Mouse (Mus musculus): ENCODE measurements around the gene Cep112.

The Cep112 gene

GRCm38 (mm10) chr11:108780271-108781250 lies 355.6 kb downstream of the Cep112 start:
- DNase-seq (ENCODE audit: low spot score in 2 of 2), result no peak

DNA sequence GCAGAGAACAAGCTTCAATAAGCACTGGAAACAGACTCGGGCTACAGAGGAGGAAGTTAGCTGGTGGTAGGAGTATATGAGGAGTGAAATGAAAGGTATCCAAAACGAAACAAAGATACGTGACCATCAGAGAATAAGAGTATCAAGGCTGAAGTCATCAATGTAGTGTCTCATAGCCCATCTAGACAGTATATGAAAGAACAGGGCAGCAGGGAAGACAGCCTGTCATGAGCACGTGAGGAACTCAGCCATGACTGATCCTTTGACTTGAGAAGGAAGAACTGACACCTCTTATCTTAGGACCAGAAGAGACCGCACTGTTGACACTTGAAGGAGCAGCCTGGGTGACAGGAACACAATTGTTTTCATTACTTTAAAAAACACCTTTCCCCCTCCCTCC lies 373.4 kb downstream of the Cep112 start:
- DNase-seq (ENCODE audit: low spot score in 2 of 2), result peak in 1 of 2 experiments; percentile 9

- peak in 1 of 2 experiments; percentile 25 for DNase-seq (ENCODE audit: low spot score in 2 of 2)
Measured at GRCm38 (mm10) chr11:108799695-108800094, 374.7 kb downstream of the Cep112 start.

GRCm38 (mm10) chr11:108804030-108804429 lies 379.0 kb downstream of the Cep112 start:
- peak in 1 of 2 experiments; percentile 54 for DNase-seq (ENCODE audit: low spot score in 2 of 2)

DNA sequence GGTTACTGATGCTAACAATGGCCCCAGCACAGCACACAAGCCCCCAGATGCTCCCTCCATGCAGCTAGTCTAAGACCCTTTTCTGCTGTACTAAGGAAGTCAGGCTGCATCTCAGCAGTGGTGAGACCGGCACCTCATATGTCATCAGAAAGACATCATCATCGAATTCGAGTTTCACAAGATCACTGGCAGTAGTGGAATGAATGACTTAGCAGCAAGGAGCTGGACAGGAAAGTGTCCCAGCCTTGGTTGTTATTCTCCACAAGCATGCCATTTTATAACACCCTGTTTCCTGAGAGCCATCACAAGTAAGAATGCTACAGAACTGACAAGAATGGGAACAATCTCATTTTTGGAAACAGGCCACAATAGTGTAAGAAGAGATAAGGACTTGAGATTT lies 381.0 kb downstream of the Cep112 start:
- no peak for DNase-seq (ENCODE audit: low spot score in 2 of 2)

DNA sequence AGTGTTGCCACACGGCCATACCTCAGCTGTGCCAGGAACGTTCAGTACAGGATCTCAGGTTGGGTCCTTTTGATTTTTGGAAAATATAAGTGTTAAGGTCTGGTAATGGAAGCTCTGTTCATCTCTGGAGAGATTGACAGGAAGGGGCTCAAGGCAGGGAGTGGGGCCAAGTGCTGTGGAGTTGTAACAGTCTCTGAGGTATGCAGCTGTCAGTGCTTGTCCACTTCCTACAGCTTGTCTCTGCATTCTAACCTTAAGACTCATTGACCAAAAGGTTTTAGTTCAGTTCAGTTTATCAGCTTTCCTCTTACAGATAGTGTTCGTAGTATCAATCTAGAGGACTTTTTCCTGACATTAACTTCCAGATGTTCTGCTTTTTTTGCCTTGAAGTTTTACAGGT lies 384.6 kb downstream of the Cep112 start:
- no peak for DNase-seq (ENCODE audit: low spot score in 2 of 2)

DNA sequence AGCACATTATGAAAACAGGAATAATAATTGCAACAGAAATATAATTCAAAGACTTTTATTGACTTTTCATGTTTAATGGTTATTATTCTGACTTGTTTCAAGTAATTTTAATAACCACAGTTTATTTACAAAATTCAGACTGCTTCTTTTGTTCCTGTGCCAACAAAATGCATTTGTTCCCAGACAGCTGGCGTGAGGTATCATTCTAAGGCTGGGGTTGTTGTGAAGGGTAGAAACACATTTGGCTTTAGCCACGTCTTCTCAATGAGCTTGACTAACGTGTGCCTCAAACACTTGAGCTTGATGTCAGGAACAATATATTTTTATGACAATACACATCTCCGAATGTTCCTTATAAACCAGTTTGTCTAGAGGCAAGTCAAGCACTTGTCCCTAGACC lies 396.8 kb downstream of the Cep112 start:
- DNase-seq (ENCODE audit: low spot score in 2 of 2), result no peak

GRCm38 (mm10) chr11:108822257-108822656 lies 397.3 kb downstream of the Cep112 start:
- no peak for DNase-seq (ENCODE audit: low spot score in 2 of 2)

GRCm38 (mm10) chr11:108827321-108827720 lies 402.3 kb downstream of the Cep112 start:
- no peak for DNase-seq (ENCODE audit: low spot score in 2 of 2)

DNA sequence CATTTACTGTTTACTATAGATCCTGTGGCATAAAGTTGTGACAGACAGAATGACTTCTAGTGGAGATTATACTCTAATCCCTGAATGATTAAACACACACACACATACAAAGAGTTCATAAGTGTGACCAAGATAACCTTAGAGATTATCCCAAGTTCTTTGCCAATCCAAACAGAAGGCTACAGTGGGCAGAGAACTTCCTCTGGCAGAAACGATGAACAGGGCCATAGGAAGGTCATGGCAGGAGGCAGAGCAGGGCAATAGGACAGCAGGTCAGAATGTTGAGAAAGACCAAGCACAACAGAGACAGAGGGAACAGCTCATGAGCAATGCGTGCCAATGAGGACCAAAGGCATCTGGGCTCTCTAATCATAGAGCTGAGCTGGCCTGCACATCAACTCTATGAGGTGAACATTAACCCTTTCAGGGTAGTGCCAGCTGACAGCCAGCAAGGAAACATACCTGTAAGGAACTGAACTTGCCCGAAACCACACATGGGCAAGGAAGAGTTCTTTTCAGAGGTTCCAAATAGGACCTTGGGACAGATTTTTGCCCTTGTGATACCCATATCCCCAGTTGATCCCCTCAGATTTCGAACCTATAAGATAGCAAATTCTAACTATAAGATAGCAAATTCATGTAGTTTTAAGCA lies 403.5 kb downstream of the Cep112 start:
- no peak for DNase-seq (ENCODE audit: low spot score in 2 of 2)

DNA sequence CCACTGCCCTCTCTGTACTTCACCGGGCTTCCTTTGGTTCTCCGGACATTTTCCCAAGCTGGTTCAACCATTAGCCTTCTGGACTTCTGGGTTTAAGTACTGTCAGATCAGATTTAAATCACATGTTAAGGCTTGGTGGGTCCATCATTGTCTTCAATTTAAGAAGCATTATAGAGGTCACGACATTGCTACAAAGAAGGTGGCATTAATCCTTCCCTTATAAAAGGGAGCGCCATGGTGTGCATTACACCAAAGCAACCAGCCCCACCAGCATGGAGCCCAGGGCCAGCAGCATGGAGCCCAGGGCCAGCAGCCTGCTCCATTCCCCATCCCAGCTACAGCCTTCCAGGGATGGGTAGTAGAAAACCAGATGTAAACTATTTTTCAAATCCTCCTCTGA lies 411.7 kb downstream of the Cep112 start:
- no peak for DNase-seq (ENCODE audit: low spot score in 2 of 2)

GRCm38 (mm10) chr11:108840195-108840594 lies 415.2 kb downstream of the Cep112 start:
- no peak for DNase-seq (ENCODE audit: low spot score in 2 of 2)

DNA sequence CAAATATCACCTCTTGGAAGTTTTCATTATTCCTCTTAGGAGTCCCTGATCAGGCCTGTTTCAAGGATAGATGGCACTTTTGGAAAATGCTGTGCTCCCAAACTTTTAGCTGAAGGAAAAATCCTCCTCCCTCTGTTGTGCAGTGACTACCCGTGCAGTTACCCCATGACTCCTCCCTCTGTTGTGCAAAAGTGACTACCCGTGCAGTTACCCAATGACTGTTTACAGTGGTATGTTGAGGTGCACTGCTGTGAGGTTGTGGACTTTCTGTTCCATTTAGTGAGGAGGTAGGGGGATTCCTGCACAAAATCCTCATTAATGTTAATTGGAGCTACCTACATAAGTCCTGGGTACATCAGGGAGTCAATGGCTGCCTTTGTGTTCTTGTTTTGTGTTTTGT lies 417.8 kb downstream of the Cep112 start:
- DNase-seq (ENCODE audit: low spot score in 2 of 2), result no peak

DNA sequence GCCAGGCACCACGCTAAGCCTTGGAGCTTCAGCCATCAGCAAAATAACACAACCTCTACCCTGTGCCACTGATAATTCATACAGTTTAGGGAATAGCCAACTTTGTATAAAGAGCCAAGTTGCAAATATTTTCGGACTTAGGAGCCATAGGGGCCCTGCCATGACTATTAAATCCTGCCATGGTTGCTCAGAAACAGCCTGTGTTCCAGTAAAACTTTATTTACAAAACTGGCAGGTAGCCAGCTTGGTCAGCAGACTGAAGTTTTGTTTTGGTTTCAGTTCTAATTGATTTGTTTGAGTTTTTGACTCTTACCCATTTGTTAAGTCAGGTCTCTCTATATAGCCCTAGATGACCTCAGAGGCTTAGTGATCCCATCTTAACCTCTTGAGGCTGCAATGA lies 421.0 kb downstream of the Cep112 start:
- DNase-seq (ENCODE audit: low spot score in 2 of 2), result no peak

GRCm38 (mm10) chr11:108846479-108846878 lies 421.5 kb downstream of the Cep112 start:
- no peak for DNase-seq (ENCODE audit: low spot score in 2 of 2)

DNA sequence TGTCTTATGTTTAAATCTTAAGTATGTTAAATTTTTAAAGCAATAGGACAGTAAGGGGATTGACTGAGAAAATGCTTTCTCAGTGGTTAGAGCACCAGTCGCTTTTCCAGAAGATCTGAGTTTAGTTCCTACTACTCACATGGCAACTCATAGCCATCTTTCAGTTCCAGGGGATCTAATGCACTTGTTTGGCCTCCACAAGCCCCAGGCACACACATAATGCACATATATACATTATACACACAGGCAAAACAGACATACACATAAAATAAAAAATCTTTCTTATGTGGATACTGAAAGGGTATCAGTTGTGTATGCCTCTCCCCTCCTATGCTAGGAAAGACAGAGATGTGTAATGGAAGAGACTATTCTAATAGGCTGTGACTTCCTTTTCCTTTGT lies 426.8 kb downstream of the Cep112 start:
- DNase-seq (ENCODE audit: low spot score in 2 of 2), result no peak

GRCm38 (mm10) chr11:108857254-108857653 lies 432.3 kb downstream of the Cep112 start:
- no peak for DNase-seq (ENCODE audit: low spot score in 2 of 2)

DNA sequence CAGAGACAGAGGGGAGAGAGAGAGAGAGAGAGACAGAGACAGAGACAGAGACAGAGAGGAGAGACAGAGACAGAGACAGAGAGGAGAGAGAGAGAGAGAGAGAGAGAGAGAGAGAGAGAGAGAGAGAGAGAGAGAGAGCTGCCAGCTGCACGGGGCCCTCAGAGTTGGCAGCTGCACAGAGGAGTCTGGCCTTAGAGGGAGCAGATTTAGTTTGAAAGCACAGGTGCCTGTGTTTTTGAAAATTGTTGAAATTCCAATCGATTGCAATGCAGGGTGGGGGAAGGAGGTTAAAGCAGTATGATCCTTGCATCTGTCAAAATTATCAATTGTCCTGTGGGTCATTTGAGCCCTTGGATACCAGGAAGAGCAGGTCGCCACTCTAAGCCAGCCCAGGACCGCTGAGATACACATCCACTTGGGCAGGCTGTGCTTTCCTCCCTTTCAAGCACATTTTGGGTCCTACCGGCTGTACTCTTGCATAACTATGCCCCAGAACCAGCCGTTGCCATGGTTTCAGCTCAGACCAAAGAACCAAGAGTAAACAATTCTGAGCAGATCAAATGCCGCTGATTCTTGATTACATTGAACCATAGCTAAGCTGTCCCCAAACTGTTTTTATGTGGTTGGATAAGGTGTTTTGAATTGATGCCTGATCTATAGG lies 432.8 kb downstream of the Cep112 start:
- no peak for DNase-seq (ENCODE audit: low spot score in 2 of 2)

DNA sequence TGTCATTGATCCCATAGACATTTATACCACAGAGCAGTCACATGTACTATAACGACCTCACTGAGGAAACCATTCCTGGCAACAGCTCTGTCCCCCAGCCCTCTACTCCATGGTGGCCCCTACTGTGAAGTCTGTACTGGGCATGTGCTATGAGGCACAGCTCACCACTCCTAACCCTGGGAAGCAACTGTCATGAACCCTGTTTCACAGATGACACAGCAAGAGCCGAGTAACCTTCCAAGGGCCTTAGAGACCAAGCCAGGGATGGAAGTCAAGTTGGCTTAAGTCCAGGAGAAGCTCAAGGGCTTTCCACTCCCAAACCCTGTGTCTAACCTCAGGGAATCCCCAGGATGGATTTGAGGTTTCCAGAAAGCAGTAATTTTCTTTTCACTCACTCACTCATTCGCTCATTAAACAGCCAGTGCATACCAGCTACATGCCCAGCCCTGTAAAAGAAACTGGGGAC lies 433.4 kb downstream of the Cep112 start:
- DNase-seq (ENCODE audit: low spot score in 2 of 2), result no peak

DNA sequence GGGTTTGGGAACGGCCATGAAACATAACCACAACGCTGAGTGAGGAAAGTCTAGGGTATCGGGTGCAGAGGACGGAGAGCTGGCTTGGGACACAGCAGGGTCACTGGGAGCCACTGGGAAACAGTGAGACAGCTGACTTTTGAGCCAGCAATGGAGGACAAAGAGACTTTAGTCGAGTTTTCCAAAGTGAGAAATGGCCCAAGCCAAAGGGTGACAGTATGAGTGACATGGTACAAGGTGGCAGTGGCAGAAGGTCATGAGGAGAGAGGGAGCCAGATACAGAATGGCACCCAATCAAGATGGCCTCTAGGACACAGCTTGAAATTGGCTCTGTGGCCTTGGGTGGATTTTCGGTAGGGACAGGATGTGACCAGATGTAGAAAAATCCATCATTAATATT lies 433.9 kb downstream of the Cep112 start:
- no peak for DNase-seq (ENCODE audit: low spot score in 2 of 2)

DNA sequence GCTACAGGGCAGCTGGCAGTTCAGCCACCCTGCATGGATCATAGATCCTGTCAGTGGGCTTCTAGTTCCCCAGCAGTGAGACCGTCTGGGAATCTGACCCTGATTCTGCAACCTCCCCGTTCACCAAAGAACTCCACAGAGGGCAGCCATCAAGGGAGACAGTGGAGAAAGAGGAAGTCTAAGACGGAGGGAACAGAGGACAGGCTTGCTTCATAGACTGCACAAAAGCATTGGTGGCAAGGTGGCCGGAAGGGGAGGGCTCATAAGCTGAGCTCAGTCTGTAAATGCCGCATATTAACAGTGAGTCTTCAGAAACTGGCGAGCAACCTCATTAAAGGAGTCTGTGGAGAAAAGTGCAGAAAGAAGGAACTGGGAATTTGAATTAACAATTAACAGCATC lies 437.4 kb downstream of the Cep112 start:
- no peak for DNase-seq (ENCODE audit: low spot score in 2 of 2)

GRCm38 (mm10) chr11:108865746-108866145 lies 440.8 kb downstream of the Cep112 start:
- DNase-seq (ENCODE audit: low spot score in 2 of 2), result no peak

All from urinary bladder, postnatal 4 days (tissue).